Mouse (Mus musculus): Measurements from ENCODE around the gene Acad12. TPM values are rescaled to one million over a fixed set of nuclear protein-coding genes. Genes with fewer than 3 reads are reported as not detected.
"Not testable (repeated sequence)": the region's sequence is repeated elsewhere in the genome, so short reads cannot be mapped to it uniquely, and the experiment has no call there.

The Acad12 gene
- total RNA-seq, 2 experiments from 2014 or later: 0.84 to 2.7 TPM

- not testable (repeated sequence) for ATAC-seq (replicated peaks; ENCODE audit: poor library complexity, severe bottlenecking)
These were observed 3.8 kb downstream of the Acad12 start for GRCm38 (mm10) chr5:121614921-121615320.

- no peak for ATAC-seq (replicated peaks; ENCODE audit: poor library complexity, severe bottlenecking)
These were observed 6.7 kb downstream of the Acad12 start for GRCm38 (mm10) chr5:121612036-121612435.

GRCm38 (mm10) chr5:121609556-121610135 is 9.1 kb downstream of the Acad12 start:
- ATAC-seq (replicated peaks; ENCODE audit: poor library complexity, severe bottlenecking): not testable (repeated sequence)

- peak; percentile 68 for ATAC-seq (replicated peaks; ENCODE audit: poor library complexity, severe bottlenecking)
These were observed 12.6 kb downstream of the Acad12 start for GRCm38 (mm10) chr5:121606151-121606550.

GRCm38 (mm10) chr5:121603815-121604214 is 14.9 kb downstream of the Acad12 start:
- ATAC-seq (replicated peaks; ENCODE audit: poor library complexity, severe bottlenecking): not testable (repeated sequence)

GRCm38 (mm10) chr5:121601547-121602299 is 17.0 kb downstream of the Acad12 start:
- peak; percentile 88 for ATAC-seq (replicated peaks; ENCODE audit: poor library complexity, severe bottlenecking)

GRCm38 (mm10) chr5:121598871-121599610 is 19.7 kb downstream of the Acad12 start:
- no peak for ATAC-seq (replicated peaks; ENCODE audit: poor library complexity, severe bottlenecking)

GRCm38 (mm10) chr5:121597991-121598537 is 20.7 kb downstream of the Acad12 start:
- ATAC-seq (replicated peaks; ENCODE audit: poor library complexity, severe bottlenecking): no peak

GRCm38 (mm10) chr5:121597332-121597731 is 21.4 kb downstream of the Acad12 start:
- ATAC-seq (replicated peaks; ENCODE audit: poor library complexity, severe bottlenecking): no peak

GRCm38 (mm10) chr5:121596226-121596625 is 22.5 kb downstream of the Acad12 start:
- no peak for ATAC-seq (replicated peaks; ENCODE audit: poor library complexity, severe bottlenecking)

- no peak for ATAC-seq (replicated peaks; ENCODE audit: poor library complexity, severe bottlenecking)
These were observed 23.0 kb downstream of the Acad12 start for GRCm38 (mm10) chr5:121595758-121596157.

GRCm38 (mm10) chr5:121594714-121595313 is 23.9 kb downstream of the Acad12 start:
- no peak for ATAC-seq (replicated peaks; ENCODE audit: poor library complexity, severe bottlenecking)

- ATAC-seq (replicated peaks; ENCODE audit: poor library complexity, severe bottlenecking): peak; percentile 87
These were observed 25.0 kb downstream of the Acad12 start, which contains the start of gene Aldh2 for GRCm38 (mm10) chr5:121593451-121594401. TSS of gene Aldh2 (minus strand) at chr5:121593824.

GRCm38 (mm10) chr5:121592816-121593407 is 25.8 kb downstream of the Acad12 start:
- ATAC-seq (replicated peaks; ENCODE audit: poor library complexity, severe bottlenecking): no peak

- no peak for ATAC-seq (replicated peaks; ENCODE audit: poor library complexity, severe bottlenecking)
These were observed 26.5 kb downstream of the Acad12 start for GRCm38 (mm10) chr5:121592064-121592815.

- no peak for ATAC-seq (replicated peaks; ENCODE audit: poor library complexity, severe bottlenecking)
These were observed 27.2 kb downstream of the Acad12 start for GRCm38 (mm10) chr5:121591417-121592063.

- ATAC-seq (replicated peaks; ENCODE audit: poor library complexity, severe bottlenecking): no peak
These were observed 28.8 kb downstream of the Acad12 start for GRCm38 (mm10) chr5:121589928-121590327.

All from granulocyte monocyte progenitor cell, adult 5-6 weeks (primary cell).